Mouse (Mus musculus): ENCODE measurements around the gene Cpped1.

GRCm38 (mm10) chr16:11801960-11802539 lies 107.2 kb downstream of the Cpped1 start:
- no peak for TF ChIP-seq CTCF (IDR thresholded peaks at IDR 0.05; ENCODE audit: low read depth, low read length)
- no peak for TF ChIP-seq GATA2 (IDR thresholded peaks at IDR 0.05; ENCODE audit: borderline replicate concordance, low read depth, low read length)
- TF ChIP-seq GATA1 (IDR thresholded peaks at IDR 0.05; ENCODE audit: borderline replicate concordance, low read length) = no peak
- TF ChIP-seq TAL1 (conservative IDR thresholded peaks at IDR 0.05; ENCODE audit: low read depth, low read length) = no peak
- TF ChIP-seq POLR2AphosphoS5 (IDR thresholded peaks at IDR 0.05; ENCODE audit: insufficient replicate concordance, low read depth, low read length) = no peak
